Mouse (Mus musculus): ENCODE data around the gene Elmo1. TPM values are rescaled to one million over a fixed set of nuclear protein-coding genes. Genes with fewer than 3 reads are reported as not detected.

Elmo1 gene
- total RNA-seq (2014; fragmentation: Nextera tagmentation) (98.4 and 131 TPM in 2 replicates), total RNA-seq (2017) (62.1 and 64.0 TPM in 2 replicates)

DNA sequence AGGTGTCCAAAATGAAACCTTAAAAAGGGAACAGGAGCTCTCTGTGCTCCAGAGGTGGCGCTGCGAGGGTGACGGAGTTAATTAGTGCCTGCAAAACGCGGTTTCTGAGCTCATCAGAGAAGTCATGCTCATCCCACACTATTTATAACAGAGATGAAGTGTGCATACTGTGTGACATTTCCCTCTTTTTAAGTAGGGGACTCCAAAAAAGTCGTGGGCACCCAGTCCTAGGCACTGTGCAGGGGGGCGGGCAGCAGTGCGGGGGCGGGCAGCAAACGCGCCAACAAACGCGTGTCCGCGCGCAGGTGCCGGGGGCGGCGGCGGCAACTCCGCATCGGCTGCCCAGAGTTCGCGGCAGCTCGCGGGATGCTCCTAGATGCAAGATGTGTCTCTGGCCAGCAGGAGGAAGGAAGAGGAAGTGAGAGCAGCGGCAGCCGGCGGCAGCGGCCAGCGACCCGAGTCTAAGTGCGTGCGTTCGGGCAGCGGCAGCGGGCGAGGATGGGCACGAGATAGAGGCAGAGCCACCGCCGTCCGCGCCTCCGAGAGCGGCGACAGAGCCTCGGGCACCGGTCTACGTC is at the start of gene Elmo1:
Elmo1 (plus strand) TSS at position 464 of the 578 bp plus-strand sequence.
- peak; percentile 46 for ATAC-seq (replicated peaks; ENCODE audit: poor library complexity, severe bottlenecking)

DNA sequence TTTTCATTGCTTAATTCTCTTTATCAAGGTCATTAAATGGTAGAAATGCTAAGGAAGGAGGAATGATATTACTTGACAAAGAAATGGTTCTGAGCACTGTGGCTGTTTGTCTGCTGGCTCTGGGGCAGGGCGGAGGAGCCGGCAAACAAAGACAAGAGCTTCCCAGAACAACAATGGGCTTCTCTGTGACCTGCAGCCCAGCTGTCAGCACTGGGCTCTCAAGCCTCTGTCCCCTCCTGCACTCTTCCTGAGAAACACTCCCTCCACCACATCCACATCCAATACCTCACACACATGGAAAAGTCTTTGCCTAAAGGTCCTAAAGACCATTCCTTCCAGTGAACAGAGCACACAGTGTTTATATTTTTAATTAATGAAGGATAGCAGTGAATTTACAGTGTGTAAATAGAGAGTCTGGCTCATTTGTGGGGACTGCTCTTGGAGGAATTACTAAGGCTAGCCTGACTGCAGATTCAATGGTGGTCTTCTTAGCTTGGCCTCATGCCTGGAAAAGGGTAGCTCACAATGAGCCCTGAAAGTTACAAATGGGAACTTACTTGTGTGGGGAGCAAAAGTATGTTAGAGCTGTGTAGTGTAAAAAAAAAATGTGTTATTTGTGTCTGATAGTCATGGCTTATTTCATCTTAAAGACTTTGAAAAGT is 49.1 kb upstream of the Elmo1 start:
- ATAC-seq (replicated peaks; ENCODE audit: poor library complexity, severe bottlenecking), result no peak

DNA sequence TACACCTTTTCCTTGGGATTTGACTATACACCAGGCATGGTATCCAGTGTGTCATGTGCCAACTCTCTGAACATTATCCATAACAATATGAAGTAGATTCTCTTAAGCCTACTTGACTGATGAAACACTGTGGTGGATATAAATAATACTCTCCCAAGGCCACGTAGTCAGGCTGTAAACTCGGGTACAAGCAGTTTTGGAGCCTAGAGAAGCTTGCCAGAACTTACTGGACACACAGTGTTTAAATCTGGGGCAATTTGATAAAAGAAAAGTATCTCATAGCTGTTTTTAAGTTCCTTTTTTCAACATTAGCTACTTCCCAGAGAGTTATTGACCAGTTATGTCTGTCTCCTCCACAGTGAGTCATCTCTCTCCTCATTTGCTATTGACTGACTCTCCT is 47.5 kb upstream of the Elmo1 start:
- no peak for ATAC-seq (replicated peaks; ENCODE audit: poor library complexity, severe bottlenecking)

DNA sequence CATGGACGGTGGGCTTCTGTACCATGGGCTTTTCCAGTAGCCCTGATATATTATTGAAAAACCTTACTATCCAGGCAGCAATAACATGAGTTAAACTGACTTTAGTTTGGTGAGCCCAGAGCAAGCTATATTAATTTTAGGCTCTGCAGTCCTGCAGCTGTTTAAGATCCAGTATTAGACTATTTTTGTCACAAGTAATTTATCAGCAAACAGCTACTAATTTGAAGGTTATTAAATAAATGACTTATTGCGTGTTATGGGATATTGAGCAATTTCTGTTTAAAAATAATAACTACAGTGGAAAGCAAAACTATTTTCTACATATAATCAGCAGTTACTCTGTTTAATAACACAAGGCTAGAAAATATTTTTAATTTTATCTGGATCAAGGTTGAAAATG is 45.0 kb upstream of the Elmo1 start:
- ATAC-seq (replicated peaks; ENCODE audit: poor library complexity, severe bottlenecking), result no peak

DNA sequence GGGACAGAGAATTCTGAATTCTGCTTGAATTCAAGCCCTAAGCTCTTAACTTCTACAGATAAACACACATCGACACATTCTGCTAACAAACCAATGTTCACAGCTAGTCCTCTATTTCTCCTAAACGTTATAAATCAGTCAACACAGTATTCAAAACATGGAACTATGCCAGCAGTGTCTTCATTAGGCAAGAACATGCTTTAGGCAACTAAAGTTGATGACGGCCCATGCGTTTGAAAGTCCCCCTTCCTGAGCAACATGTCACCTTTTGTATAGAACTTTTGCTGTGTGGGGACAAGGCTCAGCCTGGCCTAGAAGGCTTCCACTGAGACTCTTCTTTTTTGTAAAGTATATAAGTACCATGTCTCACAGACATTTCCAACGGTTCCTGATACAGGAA is 44.6 kb upstream of the Elmo1 start:
- no peak for ATAC-seq (replicated peaks; ENCODE audit: poor library complexity, severe bottlenecking)

DNA sequence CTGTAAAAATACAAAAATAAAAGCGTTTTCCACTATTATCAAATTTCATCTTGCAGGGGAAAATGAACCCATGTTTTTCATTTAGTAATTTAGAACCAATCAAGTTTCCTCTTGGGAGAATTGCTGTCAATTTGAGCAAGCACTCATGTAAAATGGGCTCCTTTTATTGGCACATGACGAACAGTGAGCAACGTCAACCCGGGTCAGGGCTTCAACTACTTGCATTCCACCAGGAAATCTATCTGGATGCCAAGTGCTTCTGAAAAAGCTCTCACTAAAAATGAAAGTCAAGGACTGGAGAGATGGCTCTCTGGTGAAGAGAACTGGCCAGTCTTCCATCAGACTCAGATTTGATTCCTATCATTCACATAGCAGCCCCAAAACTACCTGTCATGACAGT is 44.0 kb upstream of the Elmo1 start:
- no peak for ATAC-seq (replicated peaks; ENCODE audit: poor library complexity, severe bottlenecking)

DNA sequence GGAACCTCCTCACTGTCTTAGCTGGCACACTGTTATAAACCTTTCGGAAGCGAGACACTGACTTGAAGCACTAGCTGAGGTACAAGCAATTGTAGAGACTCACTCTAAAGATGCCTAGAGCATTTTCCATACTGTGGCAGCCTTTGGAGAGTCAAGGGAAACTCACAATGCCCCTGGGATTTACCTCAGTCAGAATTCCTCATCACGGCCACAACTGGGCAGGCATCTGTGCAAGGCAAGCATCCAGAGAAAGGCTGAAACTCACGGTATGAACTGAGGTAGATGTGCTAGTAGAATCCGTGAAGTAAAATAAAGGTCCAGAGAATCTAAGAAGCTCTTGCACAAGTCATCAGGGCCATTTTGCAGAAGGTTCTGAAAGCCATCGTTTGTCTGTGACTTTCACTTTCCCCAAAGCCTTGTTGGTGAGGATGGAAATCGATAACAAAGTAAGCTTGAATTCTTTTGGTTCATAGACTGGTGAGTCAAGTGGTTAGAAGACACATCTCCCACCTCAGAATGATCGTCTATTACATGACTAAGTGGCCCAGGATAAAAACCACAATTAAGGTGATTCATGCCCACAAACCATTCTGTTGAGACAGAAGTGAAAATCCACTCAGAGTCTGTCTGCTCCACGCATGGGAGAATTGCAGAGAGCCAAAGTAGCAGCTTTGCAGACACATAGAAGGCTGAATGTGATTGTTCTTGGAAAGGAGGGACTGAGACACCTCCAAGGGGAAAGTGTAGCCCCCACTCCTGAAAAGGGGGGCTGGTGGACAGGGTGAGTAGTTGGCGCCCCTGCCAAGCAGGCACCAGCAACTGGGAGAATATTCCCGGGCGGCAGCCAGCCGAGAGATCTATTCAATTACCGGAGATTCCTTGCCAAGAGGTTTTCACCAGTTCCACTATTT is 42.2 kb upstream of the Elmo1 start:
- peak; percentile 47 for ATAC-seq (replicated peaks; ENCODE audit: poor library complexity, severe bottlenecking)

DNA sequence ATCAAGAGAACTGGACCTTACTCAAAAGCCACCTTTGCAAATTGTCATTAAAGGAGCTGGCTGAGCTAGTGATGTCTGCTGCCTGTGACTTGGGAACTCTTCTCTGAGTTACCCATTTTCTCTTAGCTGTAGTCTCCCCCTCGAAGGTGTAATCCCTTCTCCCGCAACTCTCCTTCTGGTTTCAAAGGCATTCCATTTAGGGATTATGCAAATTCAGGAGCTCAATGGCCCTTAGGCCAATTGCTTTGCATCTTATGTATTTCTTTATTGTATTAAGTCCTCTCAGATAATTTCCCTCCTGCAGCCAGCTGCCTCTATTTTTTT is 41.6 kb upstream of the Elmo1 start:
- no peak for ATAC-seq (replicated peaks; ENCODE audit: poor library complexity, severe bottlenecking)

DNA sequence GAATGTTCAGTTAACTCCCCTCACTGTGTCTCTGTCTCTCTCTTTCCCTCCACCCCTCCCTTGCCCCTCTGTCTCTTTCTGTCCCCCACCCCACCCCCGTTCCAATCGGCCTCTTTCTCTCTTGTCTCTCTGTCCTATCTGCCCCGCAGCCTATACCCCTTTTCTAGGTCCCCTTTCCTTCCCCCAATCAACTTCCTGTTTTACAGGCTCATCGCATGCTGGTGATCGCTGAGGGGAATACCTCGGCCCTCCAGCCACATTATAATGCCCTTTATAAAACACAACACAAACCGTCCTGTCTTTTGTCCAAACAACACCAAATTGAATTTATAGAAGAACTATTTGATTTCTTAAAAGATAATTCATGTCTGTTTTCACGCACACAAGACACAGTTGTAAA is 40.7 kb upstream of the Elmo1 start:
- ATAC-seq (replicated peaks; ENCODE audit: poor library complexity, severe bottlenecking), result peak; percentile 89

DNA sequence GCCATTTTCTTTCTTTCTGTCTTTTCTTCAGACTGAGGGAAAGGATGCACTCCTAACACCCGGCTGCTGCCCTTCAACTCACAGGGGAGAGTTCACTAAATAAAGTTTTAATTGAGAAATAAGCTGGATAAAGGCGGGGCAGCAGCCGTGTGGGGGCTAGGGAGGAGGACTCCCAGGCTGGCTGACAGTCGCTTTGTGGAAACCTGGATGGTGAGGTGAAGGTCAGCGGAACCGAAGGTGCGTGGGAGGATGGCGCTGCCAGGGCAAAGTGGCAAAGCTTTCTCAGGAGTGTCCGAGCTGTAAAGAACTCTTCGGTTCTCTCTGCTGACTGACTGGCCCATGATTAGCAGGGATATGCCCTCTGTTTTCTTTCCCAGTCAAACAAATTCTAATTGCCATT is 40.2 kb upstream of the Elmo1 start:
- 0 out of 2 replicates have a peak, but pooled peaks have one; percentile 5 for ATAC-seq (replicated peaks; ENCODE audit: poor library complexity, severe bottlenecking)

DNA sequence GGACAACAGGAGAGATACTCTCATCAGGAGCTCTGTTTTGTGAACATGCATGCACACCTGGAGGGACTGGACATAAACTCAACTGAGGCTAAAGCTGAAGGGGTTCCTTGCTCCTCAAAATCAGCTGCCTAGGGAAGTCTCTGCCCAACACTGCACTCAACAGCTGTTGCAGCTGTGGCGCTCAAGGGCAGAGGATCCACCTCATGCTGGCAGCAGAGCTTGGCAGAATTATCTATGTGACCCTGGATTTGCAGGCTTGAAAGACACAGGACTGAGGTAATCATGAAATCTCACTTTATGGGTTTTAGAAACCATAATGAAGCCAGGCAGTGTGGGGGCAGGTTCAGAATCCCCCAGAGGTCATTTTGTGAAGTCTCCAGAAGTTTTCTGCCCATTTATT is 32.5 kb upstream of the Elmo1 start:
- no peak for ATAC-seq (replicated peaks; ENCODE audit: poor library complexity, severe bottlenecking)

DNA sequence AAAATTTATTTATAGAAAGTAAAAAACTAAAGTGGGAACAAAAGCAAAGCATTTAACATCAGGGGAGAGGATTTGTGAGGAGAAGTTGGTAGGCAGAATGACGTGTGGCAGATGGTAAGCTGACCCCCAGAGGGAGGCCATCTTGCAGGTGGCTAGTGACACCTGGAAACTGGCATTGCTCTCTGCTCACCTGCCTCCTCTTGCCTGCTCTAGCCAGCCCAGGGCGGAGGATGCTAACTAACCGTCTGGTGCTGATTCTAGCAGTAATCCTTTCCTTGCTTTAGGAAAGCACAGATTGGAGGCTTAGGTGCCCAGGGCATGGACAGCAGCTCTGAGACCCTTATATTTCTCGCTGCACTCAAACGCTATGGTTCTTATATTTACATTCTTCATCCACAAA is 29.4 kb upstream of the Elmo1 start:
- no peak for ATAC-seq (replicated peaks; ENCODE audit: poor library complexity, severe bottlenecking)

DNA sequence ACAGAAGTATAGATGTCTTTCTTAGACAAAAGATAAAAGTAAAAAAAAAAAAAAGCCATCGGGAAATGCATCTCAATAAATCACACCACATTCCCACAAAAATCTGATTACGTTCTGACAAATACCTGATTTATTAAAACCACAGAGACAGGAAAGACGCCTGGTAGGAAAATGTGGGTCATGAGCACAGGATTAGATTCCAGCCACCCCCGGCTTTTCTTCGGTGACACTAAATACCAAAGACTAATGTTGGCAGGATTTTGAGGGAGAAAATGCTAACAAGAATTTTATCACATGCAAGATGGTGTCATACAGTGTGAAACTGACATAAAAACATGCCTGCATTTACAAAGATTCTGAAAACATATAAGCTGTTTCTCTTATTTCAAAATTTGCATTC is 27.1 kb upstream of the Elmo1 start:
- ATAC-seq (replicated peaks; ENCODE audit: poor library complexity, severe bottlenecking), result no peak

DNA sequence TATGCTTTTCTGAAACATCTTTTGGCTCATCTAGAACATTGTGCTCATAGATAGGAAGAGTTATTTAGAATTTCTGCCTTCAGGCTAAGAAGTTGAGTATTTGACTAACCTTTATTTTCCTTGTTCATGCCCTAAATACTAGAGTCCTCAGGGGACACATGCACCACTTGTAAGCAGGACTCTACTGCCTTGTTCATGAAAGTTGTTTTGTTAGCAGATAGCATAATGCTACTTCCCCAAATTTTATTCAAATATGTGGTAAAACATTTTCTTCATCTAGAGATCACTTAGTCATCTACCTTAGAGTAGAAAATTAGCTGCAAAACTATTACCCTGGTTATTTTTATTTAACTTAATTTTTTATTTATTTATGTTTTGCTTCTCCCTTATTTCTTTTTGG is 18.4 kb upstream of the Elmo1 start:
- ATAC-seq (replicated peaks; ENCODE audit: poor library complexity, severe bottlenecking), result peak; percentile 63

DNA sequence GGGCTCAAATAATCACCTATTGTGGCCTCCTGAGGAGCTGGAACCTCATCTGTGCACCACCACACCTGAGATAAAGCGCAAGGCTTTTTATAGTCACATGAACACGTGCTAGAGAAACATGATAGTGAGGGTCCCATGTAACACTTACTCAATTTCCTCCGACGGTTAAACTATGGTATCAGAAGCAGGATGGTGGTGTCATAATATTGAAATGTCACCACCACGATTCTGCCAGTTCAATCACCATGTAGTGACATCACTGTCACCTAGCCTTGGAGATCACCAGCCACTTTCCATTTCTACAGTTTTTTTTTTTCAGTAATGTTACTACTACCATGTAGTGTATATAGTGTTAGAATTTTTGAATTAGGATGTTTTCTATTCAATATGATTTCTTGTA is 17.4 kb upstream of the Elmo1 start:
- ATAC-seq (replicated peaks; ENCODE audit: poor library complexity, severe bottlenecking), result peak; percentile 89

DNA sequence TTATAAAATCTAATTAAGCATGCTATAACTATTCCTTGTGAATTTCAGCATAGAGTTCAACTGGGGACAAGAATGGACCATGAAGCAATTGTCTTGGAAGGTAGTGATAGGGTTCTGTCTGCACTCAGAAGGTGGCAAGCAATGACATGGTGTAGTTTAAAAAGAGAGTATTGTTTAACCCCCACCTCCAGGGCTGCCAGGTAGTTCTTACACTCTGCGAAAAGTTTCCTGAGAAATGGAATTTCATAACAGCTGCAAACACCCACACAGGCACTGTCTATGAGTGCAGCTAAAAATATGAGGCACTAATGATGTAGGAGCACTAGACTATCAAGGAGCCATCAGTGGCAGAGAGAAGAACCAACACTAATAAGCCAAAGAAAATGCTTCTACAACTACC is 13.9 kb upstream of the Elmo1 start:
- ATAC-seq (replicated peaks; ENCODE audit: poor library complexity, severe bottlenecking), result no peak

DNA sequence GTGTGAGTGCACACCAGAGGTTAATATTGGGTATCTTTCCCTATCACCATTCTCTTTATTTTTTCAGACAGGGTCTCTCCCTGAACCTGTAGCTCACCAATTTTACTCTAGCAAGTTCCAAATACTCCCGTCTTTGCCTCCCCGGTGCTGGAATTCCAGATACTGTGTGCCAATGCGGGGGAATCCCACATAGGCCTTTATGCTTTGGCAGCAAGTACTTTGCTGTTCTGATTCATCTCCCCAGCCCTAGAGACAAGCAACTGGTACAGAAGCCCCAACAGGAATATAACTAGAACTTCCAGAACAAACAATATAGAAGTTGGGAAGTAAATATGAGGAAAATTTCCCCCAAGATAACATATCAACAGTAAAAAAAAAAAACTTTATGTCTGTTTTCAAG is 13.2 kb upstream of the Elmo1 start:
- ATAC-seq (replicated peaks; ENCODE audit: poor library complexity, severe bottlenecking), result no peak

DNA sequence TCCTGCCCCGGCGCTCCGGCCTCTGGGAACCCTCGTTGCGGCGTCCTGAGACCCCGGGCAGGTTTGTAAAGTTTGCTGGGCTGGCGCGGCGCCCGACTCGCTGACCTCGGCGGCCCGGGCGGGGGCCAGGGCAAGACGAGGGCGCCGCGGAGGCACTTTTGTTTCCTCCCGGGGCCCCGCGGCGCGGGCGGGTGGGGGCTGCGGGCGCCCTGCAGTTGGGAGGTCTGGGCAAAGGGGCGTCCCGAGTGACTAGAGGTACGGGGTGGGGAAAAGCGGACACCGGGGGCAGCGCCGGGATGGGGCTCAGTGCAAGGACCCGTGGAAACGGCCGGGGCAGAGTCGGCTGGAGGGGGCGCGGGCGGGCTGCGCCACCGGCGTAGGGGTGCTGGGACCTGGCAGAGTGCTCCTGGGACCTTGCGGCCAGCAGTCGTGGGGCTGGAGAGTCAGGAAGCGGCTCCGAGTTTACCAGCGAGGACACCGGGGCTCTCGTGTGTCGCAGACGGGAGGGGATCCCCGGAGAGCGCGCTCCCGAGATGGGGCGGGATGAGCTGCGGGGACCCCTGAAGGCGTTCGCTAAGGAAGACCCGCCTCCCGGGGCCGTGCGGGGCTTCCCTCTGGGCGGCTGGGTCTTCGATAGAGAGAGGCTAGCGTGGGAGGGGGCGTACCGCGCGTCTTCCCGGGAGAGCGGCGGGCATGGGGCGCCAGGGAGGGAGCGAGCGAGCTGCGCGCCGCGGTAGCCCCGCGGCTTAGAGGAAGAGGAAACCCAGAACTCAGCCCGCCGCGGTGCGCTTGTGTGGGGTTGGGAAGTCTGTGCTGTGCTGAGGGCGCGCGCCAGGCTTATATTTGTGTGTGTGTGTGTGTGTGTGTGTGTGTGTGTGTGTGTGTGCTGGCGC is 561 bp downstream of the Elmo1 start:
- ATAC-seq (replicated peaks; ENCODE audit: poor library complexity, severe bottlenecking), result peak; percentile 17

DNA sequence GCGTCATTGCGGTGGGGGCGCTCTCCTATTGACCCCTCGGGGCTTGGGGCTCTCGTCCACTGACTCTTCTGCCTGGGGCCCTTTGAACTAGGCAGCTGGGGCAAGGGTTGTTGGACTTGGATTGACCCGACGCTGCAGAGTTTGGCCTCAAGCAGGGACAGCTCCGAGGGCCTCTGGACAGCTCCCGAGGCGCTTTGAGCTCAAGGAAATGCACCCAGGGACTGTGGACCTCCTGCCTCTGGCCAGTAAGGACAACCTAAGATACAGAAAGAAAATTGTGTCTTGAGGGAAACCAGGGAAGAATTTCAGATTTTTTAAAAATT is 1.2 kb downstream of the Elmo1 start:
- ATAC-seq (replicated peaks; ENCODE audit: poor library complexity, severe bottlenecking), result no peak

DNA sequence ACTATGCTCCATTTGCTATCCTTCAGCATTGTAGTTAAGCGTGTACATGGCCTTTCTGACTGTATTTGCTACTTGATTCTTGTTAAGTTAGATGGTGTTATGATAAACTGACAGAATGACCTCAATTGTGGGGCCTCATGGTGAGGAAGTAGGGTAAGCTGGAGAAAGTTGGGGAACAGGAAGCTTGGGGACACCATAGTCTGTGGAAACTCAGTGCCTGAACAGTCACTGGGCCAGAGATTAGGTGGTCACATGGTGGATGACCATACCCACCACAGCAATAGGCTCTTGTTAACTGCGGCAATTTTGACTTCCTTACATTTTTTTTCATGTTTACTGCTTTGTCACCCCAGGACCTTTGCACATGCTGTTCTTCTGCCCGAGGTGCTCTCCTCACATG is 1.9 kb downstream of the Elmo1 start:
- peak; percentile 57 for ATAC-seq (replicated peaks; ENCODE audit: poor library complexity, severe bottlenecking)

Measured in granulocyte monocyte progenitor cell, adult 5-6 weeks (primary cell).